Mouse (Mus musculus) ovary, adult 18-20 months (tissue): ENCODE measurements around the gene Ahnak2.

Experiments
- DNase-seq: peaks from one replicate; pipeline ENCODE4 v3.0.0; 2022; ENCODE audit warnings: low spot score, mixed read lengths

The Ahnak2 gene

DNA sequence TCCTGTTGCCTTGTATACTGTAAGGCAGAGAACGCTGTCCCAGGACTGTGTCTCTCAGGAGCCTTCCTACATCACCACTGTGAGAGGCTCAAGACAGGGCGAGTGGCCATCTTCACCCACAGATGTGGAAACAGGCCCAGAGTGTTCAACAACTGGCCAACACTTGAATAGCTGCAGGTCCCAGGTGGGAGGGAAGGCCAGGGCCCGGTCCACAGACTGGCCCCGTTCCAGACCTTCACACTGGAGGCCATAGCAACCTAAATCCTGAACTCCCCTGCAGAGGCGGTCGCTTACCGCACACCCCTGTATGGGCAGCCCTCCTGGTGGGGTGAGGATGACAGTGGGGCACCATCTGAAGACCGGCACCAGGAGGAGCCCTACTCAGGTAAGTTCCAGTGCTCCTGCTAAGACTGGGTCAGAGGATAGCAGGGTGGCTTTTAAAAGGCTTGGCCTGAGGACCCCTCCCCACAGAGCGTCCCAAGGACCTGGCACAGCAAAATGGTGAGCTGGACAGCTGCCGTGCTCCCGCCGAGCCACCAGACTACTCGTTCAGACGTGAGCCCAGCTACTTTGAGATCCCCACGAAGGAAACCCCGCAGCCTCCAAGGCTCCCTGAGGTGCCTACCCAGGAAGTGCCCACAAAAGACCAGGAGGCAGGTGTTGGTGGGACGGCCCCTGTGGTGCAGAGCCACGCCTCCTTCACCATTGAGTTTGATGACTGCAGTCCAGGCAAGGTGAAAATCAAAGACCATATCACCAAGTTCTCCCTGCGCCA lies 67.4 kb downstream of the Ahnak2 start:
- no peak for DNase-seq

GRCm38 (mm10) chr12:112734108-112734820 lies 68.2 kb downstream of the Ahnak2 start:
- no peak for DNase-seq

GRCm38 (mm10) chr12:112732591-112732990 lies 69.9 kb downstream of the Ahnak2 start:
- no peak for DNase-seq

DNA sequence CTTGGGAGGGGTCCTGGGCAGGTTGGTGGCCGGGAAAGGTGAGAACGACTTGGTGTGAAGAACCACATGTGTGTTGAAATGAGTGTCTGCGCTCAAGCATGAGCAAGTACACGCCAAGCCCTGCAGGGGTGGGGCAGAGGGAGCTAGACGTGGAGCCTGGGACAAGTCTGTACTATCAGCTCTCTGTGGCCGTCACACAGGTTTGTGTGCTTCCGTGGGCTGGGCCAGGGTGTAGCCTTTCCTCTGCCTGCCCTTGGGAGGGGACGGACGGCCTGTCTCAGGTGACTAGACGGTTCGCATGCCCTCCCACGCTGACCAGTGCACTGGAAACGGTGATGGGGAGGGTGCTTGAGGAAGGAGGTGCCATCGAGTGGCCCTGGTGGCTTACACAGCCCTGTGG lies 71.6 kb downstream of the Ahnak2 start:
- no peak for DNase-seq

- DNase-seq, result no peak
Observed at GRCm38 (mm10) chr12:112727801-112728200, 74.7 kb downstream of the Ahnak2 start.

DNA sequence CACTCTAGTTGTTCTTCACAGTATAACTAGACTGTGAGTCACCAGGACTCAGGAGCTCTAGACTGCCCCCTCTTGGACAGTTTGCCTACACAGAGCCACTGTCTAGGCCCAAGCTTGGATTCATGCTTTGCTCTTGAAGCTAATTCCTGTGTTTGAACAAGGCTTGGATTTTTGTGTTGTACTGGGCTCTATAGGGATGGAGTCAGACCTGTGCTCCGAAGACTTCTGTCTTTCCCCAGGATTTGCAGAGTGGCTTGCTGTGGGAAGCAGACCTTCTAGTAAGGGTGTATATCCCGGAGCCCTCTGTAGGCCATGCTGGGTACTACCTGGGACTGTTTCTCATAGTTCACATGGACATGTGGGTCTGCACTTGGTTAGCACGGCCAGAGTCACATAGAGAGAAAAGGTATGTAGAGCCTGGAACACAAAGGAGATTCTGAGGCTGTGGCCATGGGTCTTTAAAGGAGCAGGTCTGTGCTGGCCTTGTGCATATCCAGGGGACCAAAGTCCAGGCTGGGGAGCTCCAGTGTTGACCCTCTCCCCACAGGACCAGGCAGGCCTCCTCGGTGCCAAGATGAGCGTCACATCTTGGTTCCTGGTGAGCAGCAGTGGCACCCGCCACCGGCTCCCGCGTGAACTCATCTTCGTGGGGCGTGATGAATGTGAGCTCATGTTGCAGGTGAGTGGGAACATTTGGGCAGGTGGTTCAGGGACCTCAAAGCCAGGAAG lies 78.2 kb downstream of the Ahnak2 start:
- DNase-seq, result no peak

DNA sequence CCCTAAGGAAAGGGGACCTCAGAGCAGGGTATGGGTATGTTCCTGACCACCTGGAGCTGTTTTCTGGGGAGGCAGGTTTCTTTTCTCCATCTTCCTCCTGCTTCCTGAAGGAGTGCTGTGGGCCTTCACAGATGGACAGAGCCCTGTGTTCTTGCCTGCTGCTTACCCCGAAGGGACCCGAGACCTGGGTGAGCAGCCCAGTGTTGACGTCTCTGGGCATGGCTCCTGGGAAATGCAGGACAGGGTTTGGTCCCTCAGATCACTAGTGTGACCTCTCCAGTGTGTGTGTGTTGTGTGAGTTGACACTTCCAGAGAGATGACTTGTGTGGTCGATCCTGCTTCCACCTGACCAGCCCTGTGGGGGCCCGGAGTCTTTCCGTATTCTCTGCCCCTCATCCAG lies 79.0 kb downstream of the Ahnak2 start:
- DNase-seq, result no peak

GRCm38 (mm10) chr12:112723028-112723330 lies 79.5 kb downstream of the Ahnak2 start:
- DNase-seq, result no peak

GRCm38 (mm10) chr12:112722240-112723027 lies 80.0 kb downstream of the Ahnak2 start:
- DNase-seq, result peak; percentile 56
